Mouse (Mus musculus): ENCODE measurements at regions not wholly inside any gene's neighbourhood (a gene's known extent, or its start where the extent isn't known, plus 50 kb on each side); places are given as distances from the start of the nearest gene placed in this dataset.

- no peak for DNase-seq (ENCODE audit: low spot score)
These were observed 3131.2 kb upstream of the A830018L16Rik start for GRCm38 (mm10) chr1:8282733-8283132.

GRCm38 (mm10) chr1:8287552-8287951, 3126.4 kb upstream of the A830018L16Rik start:
- peak; percentile 11 for DNase-seq (ENCODE audit: low spot score)
